Mouse (Mus musculus): Measurements from ENCODE around the gene Vmn2r38.
"Not testable (repeated sequence)": the region's sequence is repeated elsewhere in the genome, so short reads cannot be mapped to it uniquely, and the experiment has no call there.

The Vmn2r38 gene

DNA sequence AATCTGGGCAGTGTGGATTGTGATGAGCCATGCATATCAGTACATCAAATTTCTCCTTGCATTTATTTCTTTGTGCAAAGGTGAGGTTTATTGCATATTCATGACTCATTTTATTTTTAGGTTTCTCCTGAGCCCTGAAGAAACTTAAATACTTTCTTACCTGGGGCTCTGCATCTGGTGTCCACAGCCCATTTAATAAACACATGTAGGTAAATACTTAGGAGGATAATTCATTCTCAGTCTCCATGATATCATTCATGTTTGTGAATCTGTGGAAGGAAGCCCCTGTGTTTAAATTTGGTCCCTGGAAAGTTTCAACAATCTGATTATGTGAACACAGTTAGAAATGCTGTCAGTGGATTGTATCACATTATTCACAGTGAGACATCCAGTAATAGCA lies at the start of gene Vmn2r38:
TSS of gene Vmn2r38 (minus strand) at position 101 of the 400 bp plus-strand sequence.
- DNase-seq (ENCODE audit: low spot score), result not testable (repeated sequence)

DNA sequence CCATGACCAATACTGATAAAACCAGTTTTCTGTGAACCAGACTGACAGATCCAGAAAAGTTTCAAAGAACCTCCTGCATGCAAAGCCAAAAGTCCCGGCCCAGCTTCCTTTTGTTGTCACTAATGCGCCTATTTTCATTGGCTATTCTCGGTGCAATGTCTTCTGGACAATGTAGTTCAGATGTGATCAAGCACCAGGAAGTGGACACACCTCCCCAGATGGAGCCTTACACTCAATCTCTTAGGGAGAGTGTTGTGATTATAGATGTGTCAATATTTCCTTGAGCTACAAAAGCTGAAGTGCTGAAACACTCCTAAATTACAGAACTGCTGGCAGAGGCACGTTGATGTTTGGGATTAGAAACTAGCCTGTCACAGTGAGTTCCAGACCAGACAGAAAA lies 32.3 kb downstream of the Vmn2r38 start:
- not testable (repeated sequence) for DNase-seq (ENCODE audit: low spot score)

DNA sequence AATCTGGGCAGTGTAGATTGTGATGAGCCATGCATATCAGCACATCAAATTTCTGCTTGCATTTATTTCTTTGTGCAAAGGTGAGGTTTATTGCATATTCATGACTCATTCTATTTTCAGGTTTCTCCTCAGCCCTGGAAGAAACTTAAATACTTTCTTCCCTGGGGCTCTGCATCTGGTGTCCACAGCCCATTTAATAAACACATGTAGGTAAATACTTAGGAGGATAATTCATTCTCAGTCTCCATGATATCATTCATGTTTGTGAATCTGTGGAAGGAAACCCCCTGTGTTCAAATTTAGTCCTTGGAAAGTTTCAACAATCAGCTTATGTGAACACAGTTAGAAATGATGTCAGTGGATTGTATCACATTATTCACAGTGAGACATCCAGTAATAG lies 67.0 kb downstream of the Vmn2r38 start, which contains the start of gene Vmn2r39:
TSS of gene Vmn2r39 (minus strand) at position 101 of the 400 bp plus-strand sequence.
- not testable (repeated sequence) for DNase-seq (ENCODE audit: low spot score)
